Mouse (Mus musculus) cerebellum, postnatal 10 days (tissue): ENCODE measurements around the gene Gopc.

Experiments used
- DNase-seq, 2 experiments: peaks; one replicate each; pipeline ENCODE4 v3.0.0; 2021; ENCODE audit warnings: mixed read lengths in 2 of 2

Gene Gopc

GRCm38 (mm10) chr10:52381845-52382591, at the start of gene Gopc:
Gopc (minus strand) TSS chr10:52382124.
- DNase-seq: peak; percentile 99

- DNase-seq: no peak
Measured at GRCm38 (mm10) chr10:52430953-52431352, 49.0 kb upstream of the Gopc start.

- DNase-seq: no peak
Measured at GRCm38 (mm10) chr10:52427634-52428415, 45.9 kb upstream of the Gopc start.

GRCm38 (mm10) chr10:52426314-52426980, 44.5 kb upstream of the Gopc start:
- no peak for DNase-seq

- peak; percentile 26 to 30 for DNase-seq
Measured at GRCm38 (mm10) chr10:52423097-52423496, 41.2 kb upstream of the Gopc start.

GRCm38 (mm10) chr10:52421716-52422115, 39.8 kb upstream of the Gopc start:
- no peak for DNase-seq

- DNase-seq: no peak
Measured at GRCm38 (mm10) chr10:52420526-52420925, 38.6 kb upstream of the Gopc start.

GRCm38 (mm10) chr10:52419402-52419801, 37.5 kb upstream of the Gopc start:
- DNase-seq: no peak

DNA sequence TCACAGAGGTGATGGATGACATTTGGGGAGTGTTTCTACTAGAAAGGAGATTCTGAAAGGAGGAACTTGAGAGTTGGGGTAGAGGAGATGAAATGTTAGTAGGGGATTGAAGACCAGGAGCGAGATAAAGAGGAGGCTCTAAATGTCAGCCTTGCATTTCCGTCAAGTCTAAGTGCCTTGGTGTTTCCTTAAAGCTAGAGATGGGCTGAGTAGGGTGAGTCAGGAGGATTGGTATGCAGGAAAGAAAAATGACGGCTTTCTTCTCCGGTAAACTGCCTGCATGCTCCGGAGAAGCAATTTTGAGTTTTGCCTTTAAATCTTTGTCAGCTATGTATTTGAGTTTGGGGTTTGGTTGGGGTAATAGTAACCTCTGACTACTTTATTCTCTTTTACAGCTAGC, 37.0 kb upstream of the Gopc start:
- DNase-seq: no peak

GRCm38 (mm10) chr10:52417998-52418860, 36.3 kb upstream of the Gopc start:
- DNase-seq: peak in 1 of 2 experiments; percentile 9

GRCm38 (mm10) chr10:52417299-52417997, 35.5 kb upstream of the Gopc start, which contains the start of gene Nus1:
Nus1 (plus strand) TSS chr10:52417547.
- peak; percentile 99 for DNase-seq

DNA sequence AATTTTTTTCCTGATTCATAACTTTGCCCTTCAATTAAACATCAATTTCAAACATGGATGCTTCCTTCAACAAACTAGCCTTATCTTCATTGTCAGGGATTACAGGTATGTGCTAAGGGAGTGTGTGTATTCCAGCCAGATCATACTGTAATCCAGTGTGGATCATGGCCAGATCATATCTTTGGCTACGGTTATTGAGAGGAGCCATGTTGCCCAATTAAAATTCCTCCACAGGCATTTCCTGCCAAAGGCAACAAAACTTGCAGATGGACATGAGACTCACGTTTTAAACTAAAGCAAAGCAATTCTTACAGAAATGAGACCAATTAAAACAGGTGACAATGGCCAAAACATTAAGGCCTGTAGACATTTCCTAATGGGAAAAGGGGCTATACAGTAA, 34.5 kb upstream of the Gopc start:
- peak in 1 of 2 experiments; percentile 23 for DNase-seq

GRCm38 (mm10) chr10:52415020-52415419, 33.1 kb upstream of the Gopc start:
- no peak for DNase-seq

DNA sequence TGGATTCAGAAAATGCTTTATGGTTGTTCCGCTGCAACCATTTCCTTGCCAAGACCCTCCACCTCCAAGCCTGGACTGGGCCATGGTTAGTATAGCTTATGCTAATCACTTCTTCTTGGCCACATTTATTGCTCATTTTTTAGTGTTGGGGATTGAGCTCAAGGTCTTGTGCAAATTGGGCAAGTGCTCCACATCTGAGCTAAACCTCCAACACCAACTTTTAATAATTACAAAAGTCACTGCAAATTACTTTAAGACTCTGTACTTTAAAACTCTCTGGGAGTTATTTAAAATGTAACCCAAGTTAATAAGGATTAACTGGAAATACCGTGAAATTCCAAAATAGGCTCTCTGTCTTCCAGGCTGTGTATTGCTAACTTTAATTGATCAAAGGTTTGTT, 25.6 kb upstream of the Gopc start:
- DNase-seq: no peak

DNA sequence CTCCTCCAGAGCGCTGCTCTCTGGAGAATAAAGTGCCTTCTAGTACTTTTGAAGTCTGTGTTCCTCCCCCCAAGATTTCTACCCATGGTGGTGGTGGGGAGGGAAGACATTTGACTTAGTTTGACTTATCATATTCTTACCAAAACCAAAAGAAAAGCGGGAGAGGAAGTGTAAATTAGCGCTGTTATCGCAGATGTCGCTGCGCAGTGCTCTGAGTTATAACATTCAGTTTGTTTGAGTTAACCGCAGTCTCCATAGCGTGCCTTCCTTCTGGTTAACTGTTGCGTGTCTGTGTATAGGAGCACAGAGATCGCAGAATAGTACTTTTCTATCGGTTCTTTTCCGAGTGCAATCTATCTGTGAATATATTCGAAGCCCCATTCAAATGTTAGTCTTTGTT, 23.2 kb upstream of the Gopc start:
- no peak for DNase-seq

- DNase-seq: no peak
Measured at GRCm38 (mm10) chr10:52399722-52400121, 17.8 kb upstream of the Gopc start.

GRCm38 (mm10) chr10:52398715-52399114, 16.8 kb upstream of the Gopc start:
- no peak for DNase-seq

DNA sequence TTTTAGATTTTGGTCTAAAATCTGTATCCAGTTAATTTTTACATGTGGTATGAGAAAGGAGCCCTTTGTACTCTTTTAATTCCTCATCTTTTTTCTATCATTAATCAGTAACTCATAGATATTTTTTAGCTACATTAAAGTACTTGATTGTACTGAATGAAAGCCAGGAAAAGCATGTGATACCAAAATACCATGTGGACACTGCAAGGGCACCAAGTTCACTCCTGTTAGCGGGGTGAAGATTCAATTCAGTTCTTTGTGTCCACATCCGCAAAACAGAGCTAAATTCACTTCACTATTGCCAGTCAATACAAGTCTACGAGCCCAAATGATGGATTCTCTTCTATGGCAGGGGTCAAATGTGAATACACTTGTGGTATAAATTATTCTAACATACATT, 14.7 kb upstream of the Gopc start:
- DNase-seq: no peak

DNA sequence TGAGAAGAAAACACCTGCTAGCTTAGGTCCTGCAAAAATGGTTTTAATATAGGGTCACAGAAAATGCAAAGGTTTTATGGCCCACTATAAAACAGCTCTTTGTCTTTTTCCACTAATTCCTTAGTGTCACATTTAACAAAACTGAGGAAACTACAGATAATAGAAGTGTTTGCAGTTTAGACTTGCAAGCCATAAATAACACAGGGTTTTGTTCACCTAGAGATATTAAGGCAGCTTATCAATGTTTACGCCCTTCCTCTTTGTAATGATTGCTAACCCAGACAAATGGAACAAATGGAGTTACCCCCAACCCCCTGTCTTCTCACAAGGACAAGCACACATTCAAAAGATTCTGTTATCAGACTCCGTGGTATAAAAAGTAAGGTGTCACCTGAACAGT, 9.3 kb upstream of the Gopc start:
- no peak for DNase-seq

DNA sequence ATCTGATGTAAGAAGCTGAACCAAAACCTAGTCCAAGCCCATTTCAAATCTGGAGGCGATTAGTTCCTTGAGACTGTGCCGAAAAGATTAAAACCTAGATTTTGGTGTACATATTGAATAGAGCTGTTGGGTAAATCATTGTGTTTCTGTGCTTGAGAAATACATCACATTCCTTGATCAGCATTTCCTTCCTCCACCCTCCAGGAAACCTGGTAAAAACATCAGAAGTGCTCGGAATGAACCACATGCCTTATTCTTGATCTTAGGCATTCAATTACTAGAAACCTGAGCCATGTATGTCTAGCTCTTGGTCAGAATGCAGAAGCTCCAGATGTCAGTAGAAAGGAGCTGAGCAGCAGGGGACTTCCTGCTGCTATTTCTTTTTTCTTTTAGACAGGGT, 7.5 kb upstream of the Gopc start:
- DNase-seq: no peak

DNA sequence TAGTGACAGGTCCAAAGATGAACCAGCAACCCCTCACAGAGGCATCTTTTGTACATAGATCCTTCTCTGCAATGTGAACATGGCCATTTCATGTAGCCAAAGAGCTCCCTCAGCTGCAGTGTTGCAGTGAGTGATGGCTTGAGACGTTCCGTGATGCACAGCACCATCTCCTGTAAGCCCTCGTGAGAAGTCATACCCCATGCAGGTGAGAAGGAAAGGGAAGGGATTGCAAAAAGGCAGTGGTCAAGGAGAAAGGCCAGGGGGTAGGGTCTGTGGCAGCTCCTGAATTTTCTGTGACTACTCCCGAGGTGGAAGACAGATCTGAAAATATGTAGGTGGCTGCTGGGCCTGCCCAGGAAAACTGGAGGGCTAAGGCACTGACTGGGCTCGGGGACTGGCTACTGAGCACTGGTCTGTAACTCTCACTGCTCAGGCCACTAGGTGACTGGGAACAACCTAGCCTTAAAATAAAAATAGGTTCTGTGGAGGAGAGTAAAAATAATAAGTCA, 7.1 kb upstream of the Gopc start, which contains the start of gene Nepn:
TSS of gene Nepn (plus strand) at position 51 of the 509 bp plus-strand sequence.
- DNase-seq: no peak

DNA sequence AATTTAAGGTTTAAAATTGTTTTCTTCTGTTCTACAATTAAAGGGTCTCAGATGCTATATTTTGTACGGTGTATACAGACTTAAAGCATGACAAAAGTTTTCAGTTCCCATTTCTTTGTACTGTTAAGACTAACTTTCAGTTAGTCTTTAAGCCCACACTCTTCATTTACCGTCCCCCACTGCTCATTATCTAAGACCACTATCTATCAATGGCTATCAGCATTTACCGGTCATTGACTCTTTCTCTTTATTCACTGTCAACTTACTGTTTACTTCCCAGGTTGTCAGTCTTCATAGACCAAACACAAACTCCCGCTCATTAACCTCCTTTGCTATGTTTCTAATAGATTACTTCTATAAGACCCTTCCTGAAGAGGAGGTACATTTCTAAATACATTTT, 5.3 kb upstream of the Gopc start:
- DNase-seq: no peak
